Mouse (Mus musculus): Measurements from ENCODE around the gene Ecsit. TPM values are rescaled to one million over a fixed set of nuclear protein-coding genes. Genes with fewer than 3 reads are reported as not detected.

Gene Ecsit
- 38.4 and 39.6 TPM in 2 replicates for polyA plus RNA-seq (2015; fragmentation: Nextera tagmentation; extraction: Ambion mirVana)

DNA sequence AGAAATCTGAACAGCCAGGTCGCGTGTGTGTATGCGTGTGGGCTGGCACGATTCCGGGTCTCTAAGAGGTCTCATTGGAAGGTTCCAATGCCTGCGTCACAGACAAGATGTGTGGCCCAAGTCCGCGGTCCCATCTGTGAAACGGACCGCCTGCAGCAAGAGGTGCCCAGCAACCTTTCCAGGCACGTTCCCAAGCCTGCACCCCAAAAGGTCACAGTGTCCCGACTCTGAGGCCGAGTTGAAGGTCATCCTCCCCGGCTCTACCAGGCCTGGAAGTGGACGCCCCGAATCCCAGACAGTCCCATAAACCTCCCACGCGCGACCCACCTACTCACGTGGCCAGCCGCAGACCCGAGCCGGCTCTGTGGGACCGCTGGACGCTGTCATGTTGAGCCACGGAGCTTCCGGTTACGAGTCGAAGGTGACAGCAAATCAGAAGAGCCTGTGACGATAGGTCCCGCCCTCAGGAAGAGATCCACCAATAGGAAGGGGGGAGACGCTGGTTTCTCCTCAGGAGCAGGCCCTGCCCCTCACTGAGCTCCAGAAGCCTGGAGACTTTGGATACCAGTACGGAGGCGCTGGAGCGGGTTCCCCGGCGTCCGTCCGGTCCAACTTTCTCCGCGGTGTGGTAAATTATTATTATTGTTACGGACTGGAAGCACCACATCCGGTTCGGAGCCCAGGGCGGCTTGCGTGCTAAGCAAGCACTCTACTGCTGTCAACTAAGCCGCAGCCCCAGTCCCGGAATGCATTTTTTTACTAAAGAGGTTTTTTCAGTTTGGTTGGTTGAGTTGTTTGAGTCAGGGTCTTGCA lies at the start of gene Ecsit:
Gene Ecsit (minus strand): TSS at position 417 of the 813 bp plus-strand sequence.
- Histone ChIP-seq H3K27ac (peak within 1 kb of the TSS; percentile 88), H3K9me3 (no peaks in the 10 kb centered on the region), H3K4me1 (peaks cover 13% of the 10 kb centered on the region; the same call in 1 of the 2 replicates), H3K4me2 (peak within 1 kb of the TSS; percentile 74), H3K4me3 (peak within 1 kb of the TSS; percentile 84), H3K27me3 (no peaks in the 10 kb centered on the region), H3K9ac (peak within 1 kb of the TSS; percentile 64), H3K36me3 (0 out of 2 replicates have a peak, but pooled peaks cover under 1% of the 10 kb centered on the region)
- peak; percentile 97 for ATAC-seq (ENCODE audit: insufficient number of reproducible peaks, low FRiP score, low TSS enrichment, low read depth)
- WGBS, result 0% methylated on average over 48 of the region's 48 CpGs

DNA sequence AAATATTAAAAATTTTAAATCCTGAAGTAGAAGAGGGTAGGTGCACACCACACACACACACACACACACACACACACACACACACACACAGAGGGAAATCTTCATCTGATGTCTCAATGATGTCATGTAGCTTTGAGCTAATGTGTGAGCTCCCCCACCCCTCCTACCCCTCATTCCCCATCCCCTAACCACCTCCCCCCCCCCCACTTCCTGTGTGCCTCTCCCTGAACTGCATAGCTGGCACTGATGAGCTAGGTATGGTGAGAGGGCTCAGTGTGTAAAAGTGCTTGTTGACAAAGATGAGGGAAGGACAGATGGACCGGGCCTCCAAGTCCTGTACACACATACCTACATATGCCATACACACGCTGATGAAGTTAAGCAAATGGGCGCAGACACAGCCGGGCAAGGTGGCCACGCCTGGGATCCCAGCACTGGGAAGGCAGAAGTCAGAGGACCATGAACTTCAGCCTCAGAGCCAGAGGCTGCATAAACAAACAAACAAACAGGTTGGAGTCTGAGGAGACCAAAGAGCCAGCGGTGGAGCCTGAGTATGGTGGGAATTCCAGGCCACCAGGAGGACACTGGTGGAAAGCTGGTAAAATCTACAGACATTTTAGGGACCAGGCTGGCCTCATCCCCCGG lies 49.1 kb upstream of the Ecsit start:
- ATAC-seq (ENCODE audit: insufficient number of reproducible peaks, low FRiP score, low TSS enrichment, low read depth), result no peak

DNA sequence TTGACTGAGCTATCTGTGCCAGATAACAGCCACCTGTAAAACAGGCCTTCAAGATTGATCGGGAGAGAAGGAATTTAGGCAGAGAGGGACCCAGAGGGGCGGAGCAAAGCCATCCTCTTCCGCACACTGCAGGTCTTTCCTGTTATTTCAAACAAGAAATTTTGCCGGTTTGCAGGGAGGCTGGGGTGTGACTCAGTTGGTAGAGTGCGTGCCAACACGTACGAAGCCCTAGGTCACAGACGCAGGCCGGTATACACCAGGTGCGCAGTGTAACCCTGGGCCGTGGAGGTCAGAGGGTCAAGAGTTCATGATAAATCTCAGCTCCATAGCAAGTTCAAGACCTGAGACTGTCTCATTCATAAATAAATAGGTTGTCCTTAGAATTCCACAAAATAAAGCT lies 47.0 kb upstream of the Ecsit start:
- no peaks in the 10 kb centered on the region for H3K36me3 ChIP-seq
- H3K4me1 ChIP-seq, result peaks cover 12% of the 10 kb centered on the region
- H3K4me2 ChIP-seq, result peak overlapping the region; percentile 79
- no peak overlapping the region; the same call in 1 of the 2 replicates for H3K9ac ChIP-seq
- 42% methylated on average over 11 of the region's 11 CpGs for WGBS
- peaks cover 7% of the 10 kb centered on the region for H3K27me3 ChIP-seq
- peak overlapping the region; percentile 43 for H3K4me3 ChIP-seq
- H3K27ac ChIP-seq, result peak overlapping the region; percentile 62
- no peaks in the 10 kb centered on the region for H3K9me3 ChIP-seq
- no peak for ATAC-seq (ENCODE audit: insufficient number of reproducible peaks, low FRiP score, low TSS enrichment, low read depth)

More for the DNA sequence above, 49.1 kb upstream of the Ecsit start:
- H3K4me2 ChIP-seq, result no peak overlapping the region
- no peak overlapping the region for H3K27ac ChIP-seq
- H3K36me3 ChIP-seq, result no peaks in the 10 kb centered on the region
- H3K4me3 ChIP-seq, result no peak overlapping the region
- peaks cover 7% of the 10 kb centered on the region for H3K27me3 ChIP-seq
- peaks cover 12% of the 10 kb centered on the region for H3K4me1 ChIP-seq
- no peak overlapping the region for H3K9ac ChIP-seq
- WGBS, result 75% methylated on average over 7 of the region's 7 CpGs
- no peaks in the 10 kb centered on the region for H3K9me3 ChIP-seq

DNA sequence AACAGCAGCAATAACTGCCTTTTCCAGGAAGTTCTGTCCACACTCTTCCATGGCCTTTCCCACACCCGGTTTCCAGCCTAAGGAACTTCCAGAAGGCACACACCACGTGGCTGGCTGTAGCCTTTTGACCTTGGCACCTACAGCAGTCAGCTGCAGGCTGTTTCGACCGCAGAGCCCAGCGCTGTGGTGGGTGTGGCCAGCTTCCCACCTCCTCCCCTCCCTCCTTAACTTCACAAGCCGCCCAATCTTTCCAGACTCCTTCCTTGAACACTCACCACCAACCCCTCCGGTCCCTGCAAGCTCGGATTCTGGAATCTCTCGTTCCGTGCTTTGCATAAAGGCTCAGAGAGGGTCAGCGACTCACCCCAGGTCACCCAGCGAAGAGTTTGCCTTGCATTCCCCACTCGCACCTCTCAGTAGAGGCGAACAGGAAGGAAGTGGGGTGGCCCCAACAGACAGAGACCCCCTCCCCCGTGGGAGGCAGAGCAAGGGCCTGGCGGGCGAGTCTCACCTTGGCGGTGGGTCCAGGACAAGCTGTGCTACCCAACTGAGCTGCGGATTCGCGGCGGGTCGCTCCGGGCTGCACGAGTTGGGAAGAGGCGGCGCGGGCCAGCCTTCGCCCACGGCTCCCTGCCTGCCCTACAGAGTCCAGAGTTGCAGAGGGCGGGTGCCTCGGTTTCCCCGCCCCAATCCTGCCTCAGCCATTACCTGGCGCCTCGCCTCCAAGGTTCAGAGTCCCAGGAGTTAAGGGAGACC lies 46.2 kb upstream of the Ecsit start:
- Histone ChIP-seq H3K9me3 (no peaks in the 10 kb centered on the region), H3K4me1 (peaks cover 12% of the 10 kb centered on the region), H3K9ac (peak overlapping the region; percentile 43), H3K27me3 (peaks cover 7% of the 10 kb centered on the region), H3K36me3 (no peaks in the 10 kb centered on the region), H3K4me2 (peak overlapping the region; percentile 79), H3K4me3 (peak overlapping the region; percentile 43), H3K27ac (peak overlapping the region; percentile 62)
- WGBS, result 2% methylated on average over 35 of the region's 35 CpGs
- 0 out of 2 replicates have a peak, but pooled peaks have one; percentile 33 for ATAC-seq (ENCODE audit: insufficient number of reproducible peaks, low FRiP score, low TSS enrichment, low read depth)

DNA sequence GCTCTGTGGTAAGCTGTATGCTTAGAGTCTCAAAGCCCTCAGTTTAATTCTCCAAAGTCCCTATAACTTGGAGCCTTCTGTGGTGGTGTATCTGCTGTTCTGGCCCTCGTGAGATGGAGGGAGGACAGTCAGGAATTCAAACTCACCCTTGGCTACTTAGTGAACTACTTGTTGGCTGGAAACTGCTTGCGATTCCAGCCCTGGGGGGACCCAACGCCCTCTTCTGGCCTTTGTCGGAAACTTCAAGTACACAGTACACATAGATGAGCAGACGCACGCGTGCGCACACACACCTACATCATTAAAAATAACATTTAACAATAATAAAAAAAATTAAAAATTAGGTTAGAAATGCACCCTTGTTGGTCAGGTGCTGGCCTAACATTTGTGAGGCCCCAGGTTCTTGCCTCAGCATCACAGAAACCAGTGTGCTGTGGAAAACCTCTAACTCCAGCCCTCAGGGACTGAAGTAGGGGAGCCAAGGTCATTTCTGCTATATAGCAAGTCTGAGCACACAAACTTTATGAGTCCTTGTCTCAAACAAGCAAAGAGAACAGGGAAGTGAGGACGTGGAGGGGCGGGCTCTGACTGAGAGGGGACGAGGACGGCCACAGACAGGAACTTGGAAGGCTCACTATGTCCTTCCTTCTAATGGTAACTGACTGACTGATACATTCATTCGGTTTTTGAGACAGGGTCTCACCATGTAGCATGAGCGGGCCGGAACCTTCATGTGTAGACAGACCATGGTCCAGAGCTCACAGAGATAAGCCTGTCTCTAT lies 40.2 kb upstream of the Ecsit start:
- no peaks in the 10 kb centered on the region for H3K36me3 ChIP-seq
- ATAC-seq (ENCODE audit: insufficient number of reproducible peaks, low FRiP score, low TSS enrichment, low read depth), result no peak
- no peaks in the 10 kb centered on the region for H3K4me1 ChIP-seq
- no peak overlapping the region for H3K9ac ChIP-seq
- H3K4me3 ChIP-seq, result no peak overlapping the region
- no peaks in the 10 kb centered on the region for H3K27me3 ChIP-seq
- WGBS, result 89% methylated on average over 15 of the region's 15 CpGs
- H3K9me3 ChIP-seq, result no peaks in the 10 kb centered on the region
- no peak overlapping the region for H3K27ac ChIP-seq
- no peak overlapping the region for H3K4me2 ChIP-seq

DNA sequence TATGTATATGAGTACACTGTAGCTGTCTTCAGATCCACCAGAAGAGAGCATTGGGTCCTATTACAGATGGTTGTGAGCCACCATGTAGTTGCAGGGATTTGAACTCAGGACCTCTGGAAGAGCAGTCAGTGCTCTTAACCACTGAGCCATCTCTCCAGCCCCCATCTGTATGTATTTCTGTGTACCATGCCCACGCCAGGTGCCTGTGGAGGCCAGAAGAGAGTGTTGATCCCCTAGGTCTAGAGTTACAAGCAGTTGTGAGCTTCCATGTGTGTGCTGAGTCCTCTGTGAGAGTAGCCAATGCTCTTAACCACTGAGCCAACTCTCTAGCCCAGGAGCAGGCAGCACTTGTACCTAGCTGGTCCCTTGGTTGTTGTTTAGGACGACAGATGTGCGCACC lies 38.9 kb upstream of the Ecsit start:
- WGBS, result 86% methylated on average over 3 of the region's 3 CpGs
- H3K9me3 ChIP-seq, result no peaks in the 10 kb centered on the region
- no peak overlapping the region for H3K4me3 ChIP-seq
- H3K27me3 ChIP-seq, result no peaks in the 10 kb centered on the region
- no peak overlapping the region for H3K4me2 ChIP-seq
- no peaks in the 10 kb centered on the region for H3K4me1 ChIP-seq
- H3K27ac ChIP-seq, result no peak overlapping the region
- no peak for ATAC-seq (ENCODE audit: insufficient number of reproducible peaks, low FRiP score, low TSS enrichment, low read depth)
- H3K9ac ChIP-seq, result no peak overlapping the region
- H3K36me3 ChIP-seq, result no peaks in the 10 kb centered on the region

DNA sequence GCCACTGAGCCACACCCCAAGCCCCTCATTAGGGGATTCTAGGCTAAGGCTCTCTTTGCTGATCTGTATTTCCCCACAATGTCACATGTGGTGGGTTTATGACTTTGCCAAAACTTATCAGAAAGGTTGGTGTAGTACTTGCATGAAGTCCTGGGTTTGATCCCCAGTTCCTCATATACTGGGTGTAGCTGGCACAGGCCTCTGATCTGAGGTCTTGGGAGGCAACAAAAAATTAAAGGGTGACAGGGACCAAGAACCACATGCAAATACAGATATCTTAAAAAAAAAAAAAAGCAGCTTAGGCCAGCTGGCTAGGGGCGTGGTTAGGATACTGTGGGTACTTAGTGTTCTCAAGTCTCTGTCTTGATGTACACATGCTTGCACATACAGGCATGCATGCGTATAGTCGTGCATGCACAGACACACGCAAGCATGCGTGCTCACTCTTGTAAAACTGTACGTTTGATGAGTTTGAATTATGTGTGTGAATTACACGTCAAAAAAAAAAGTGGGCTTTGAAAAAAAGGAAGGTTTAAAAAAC lies 37.9 kb upstream of the Ecsit start:
- no peak for ATAC-seq (ENCODE audit: insufficient number of reproducible peaks, low FRiP score, low TSS enrichment, low read depth)
- no peaks in the 10 kb centered on the region for H3K4me1 ChIP-seq
- H3K27me3 ChIP-seq, result no peaks in the 10 kb centered on the region
- H3K4me2 ChIP-seq, result no peak overlapping the region
- no peaks in the 10 kb centered on the region for H3K36me3 ChIP-seq
- no peak overlapping the region for H3K27ac ChIP-seq
- no peak overlapping the region for H3K9ac ChIP-seq
- no peaks in the 10 kb centered on the region for H3K9me3 ChIP-seq
- 75% methylated on average over 7 of the region's 7 CpGs for WGBS
- H3K4me3 ChIP-seq, result no peak overlapping the region

DNA sequence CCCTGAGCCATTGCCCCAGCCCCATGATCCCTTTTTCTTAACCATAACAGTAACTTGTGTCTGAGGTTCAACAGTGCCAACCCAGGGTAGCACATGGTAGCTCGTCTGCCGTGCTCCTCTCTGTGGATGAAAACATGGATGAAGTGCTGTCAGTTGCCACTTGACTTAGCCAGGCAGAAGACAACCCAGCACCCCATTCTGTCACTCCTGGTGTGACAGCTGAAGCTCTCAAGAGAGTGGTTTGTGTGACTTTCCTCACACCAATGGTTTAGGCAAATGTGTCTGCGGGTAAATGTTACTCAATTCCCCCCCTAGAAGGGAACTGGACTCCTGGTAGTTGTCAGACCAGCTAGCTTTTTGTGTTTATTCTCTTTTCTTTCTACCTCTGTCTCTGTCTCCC lies 36.8 kb upstream of the Ecsit start:
- Histone ChIP-seq H3K27ac (no peak overlapping the region), H3K36me3 (no peaks in the 10 kb centered on the region), H3K4me3 (no peak overlapping the region), H3K27me3 (no peaks in the 10 kb centered on the region), H3K9me3 (no peaks in the 10 kb centered on the region), H3K4me2 (no peak overlapping the region), H3K9ac (no peak overlapping the region), H3K4me1 (peaks cover 6% of the 10 kb centered on the region; the same call in 1 of the 2 replicates)
- ATAC-seq (ENCODE audit: insufficient number of reproducible peaks, low FRiP score, low TSS enrichment, low read depth), result no peak
- WGBS, result 64% methylated on average over 3 of the region's 3 CpGs

DNA sequence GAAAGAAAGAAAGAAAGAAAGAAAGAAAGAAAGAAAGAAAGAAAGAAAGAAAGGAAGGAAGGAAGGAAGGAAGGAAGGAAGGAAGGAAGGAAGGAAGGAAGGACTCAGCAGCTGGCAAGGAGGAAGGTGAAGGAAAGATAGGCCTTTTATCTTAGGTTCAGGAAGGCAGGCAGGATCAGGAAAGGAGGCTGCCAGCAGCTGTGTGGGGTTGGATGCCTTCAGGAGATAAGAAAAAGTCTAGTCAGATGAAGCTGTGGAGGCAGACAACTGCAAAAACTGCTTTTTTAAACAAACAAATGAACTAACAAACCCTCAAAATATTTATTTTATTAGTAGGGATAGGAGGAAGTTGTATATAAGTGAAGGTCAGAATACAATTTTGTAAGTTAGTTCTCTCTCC lies 36.3 kb upstream of the Ecsit start:
- Histone ChIP-seq H3K4me2 (no peak overlapping the region), H3K4me1 (peaks cover 6% of the 10 kb centered on the region; the same call in 1 of the 2 replicates), H3K27ac (no peak overlapping the region), H3K9ac (no peak overlapping the region), H3K4me3 (no peak overlapping the region), H3K9me3 (no peaks in the 10 kb centered on the region), H3K27me3 (no peaks in the 10 kb centered on the region), H3K36me3 (no peaks in the 10 kb centered on the region)
- ATAC-seq (ENCODE audit: insufficient number of reproducible peaks, low FRiP score, low TSS enrichment, low read depth), result no peak

DNA sequence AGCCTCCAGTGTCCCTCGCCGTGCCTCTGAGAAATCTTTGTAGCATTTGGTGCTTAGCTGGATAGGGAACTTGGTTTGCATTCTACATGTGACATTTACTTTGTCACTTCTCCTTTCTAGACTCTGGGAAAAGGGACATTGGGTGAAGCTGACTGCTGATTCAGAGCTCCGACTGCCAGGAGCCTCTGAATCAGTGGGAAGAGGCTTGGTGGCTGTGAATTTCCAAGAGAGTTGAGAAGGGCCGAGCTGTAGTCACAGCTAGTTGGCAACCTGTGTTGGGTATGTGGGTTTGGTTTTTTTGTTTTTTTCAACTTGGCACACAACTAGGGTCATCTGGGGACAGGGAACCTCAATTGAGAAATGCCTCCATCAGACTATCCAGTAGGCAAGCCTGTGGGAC lies 34.3 kb upstream of the Ecsit start:
- H3K4me1 ChIP-seq, result peaks cover 15% of the 10 kb centered on the region
- no peaks in the 10 kb centered on the region for H3K27me3 ChIP-seq
- no peak overlapping the region for H3K9ac ChIP-seq
- no peaks in the 10 kb centered on the region for H3K36me3 ChIP-seq
- H3K27ac ChIP-seq, result no peak overlapping the region
- H3K4me2 ChIP-seq, result no peak overlapping the region
- H3K4me3 ChIP-seq, result no peak overlapping the region
- H3K9me3 ChIP-seq, result no peaks in the 10 kb centered on the region
- 92% methylated on average over 4 of the region's 4 CpGs for WGBS
- no peak for ATAC-seq (ENCODE audit: insufficient number of reproducible peaks, low FRiP score, low TSS enrichment, low read depth)
